Mouse (Mus musculus) embryonic facial prominence, embryonic 12.5 days (tissue): ENCODE data around the gene Meltf. TPM values are rescaled to one million over a fixed set of nuclear protein-coding genes. Genes with fewer than 3 reads are reported as not detected.

Source experiments
- ATAC-seq: fragments of 200-750 bp; cut with Nextera tagmentation; 2 replicates; pipeline ENCODE4 v1.8.0; 2017; ENCODE audit not compliant: insufficient number of reproducible peaks, insufficient read depth, low FRiP score, low TSS enrichment
- H3K27ac ChIP-seq: fragments of 300-500 bp; sonication (generic); 2 replicates; pipeline ENCODE4 v1.5.1; 2016; ENCODE audit warnings: mild to moderate bottlenecking
- H3K27me3 ChIP-seq: fragments of 300-500 bp; sonication (generic); 2 replicates; pipeline ENCODE4 v1.6.1; 2016; ENCODE audit warnings: mild to moderate bottlenecking, moderate library complexity
- H3K36me3 ChIP-seq: fragments of 300-500 bp; sonication (generic); 2 replicates; pipeline ENCODE4 v1.6.1; 2016; ENCODE audit warnings: mild to moderate bottlenecking
- H3K4me1 ChIP-seq: fragments of 300-500 bp; sonication (generic); 2 replicates; pipeline ENCODE4 v1.6.1; 2016
- H3K4me2 ChIP-seq: fragments of 300-500 bp; sonication (generic); replicated peaks from 2 replicates; pipeline ENCODE4 v1.6.1; 2016; ENCODE audit warnings: mild to moderate bottlenecking, moderate library complexity
- H3K4me3 ChIP-seq: fragments of 300-500 bp; sonication (generic); 2 replicates; pipeline ENCODE4 v1.5.1; 2016; ENCODE audit warnings: mild to moderate bottlenecking
- H3K9ac ChIP-seq: fragments of 300-500 bp; sonication (generic); 2 replicates; pipeline ENCODE4 v1.6.1; 2016; ENCODE audit warnings: mild to moderate bottlenecking, moderate library complexity
- H3K9me3 ChIP-seq: fragments of 300-500 bp; sonication (generic); 2 replicates; pipeline ENCODE4 v1.6.1; 2016; ENCODE audit warnings: mild to moderate bottlenecking, moderate library complexity
- WGBS: fragments of 180-500 bp; shearing (Covaris S2); methylation state at CpG from one replicate; pipeline ENCODE4 v1.1.7; 2016; 5-methylcytosine and 5-hydroxymethylcytosine counted together
- polyA plus RNA-seq: library from polyadenylated mRNA; unstranded; fragments of >200 nt; fragmentation: Nextera tagmentation; extraction: Ambion mirVana; gene quantifications from 2 replicates; pipeline ENCODE4 v1.2.1, GENCODE M21; 2016

The Meltf gene
- 0.28 and 0.56 TPM in 2 replicates for polyA plus RNA-seq

- H3K4me1 ChIP-seq = peaks cover 10% of the 10 kb centered on the region
- 25% methylated on average over 21 of the region's 21 CpGs for WGBS
- H3K4me2 ChIP-seq = peak within 1 kb of the TSS; percentile 39; the same call in 1 of the 2 replicates
- no peak within 1 kb of the TSS for H3K9ac ChIP-seq
- H3K9me3 ChIP-seq = no peaks in the 10 kb centered on the region
- no peaks in the 10 kb centered on the region for H3K27me3 ChIP-seq
- ATAC-seq = 0 out of 2 replicates have a peak, but pooled peaks have one; percentile 25
- H3K4me3 ChIP-seq = no peak within 1 kb of the TSS
- peaks cover 14% of the 10 kb centered on the region for H3K36me3 ChIP-seq
- H3K27ac ChIP-seq = no peak within 1 kb of the TSS
Observed at GRCm38 (mm10) chr16:31878573-31879257, at the start of gene Meltf. TSS of gene Meltf (plus strand) at chr16:31878810.

- H3K4me2 ChIP-seq = no peak overlapping the region
- ATAC-seq = no peak
- H3K4me3 ChIP-seq = no peak overlapping the region
- H3K4me1 ChIP-seq = 0 out of 2 replicates have a peak, but pooled peaks cover 4% of the 10 kb centered on the region
- no peaks in the 10 kb centered on the region for H3K27me3 ChIP-seq
- H3K36me3 ChIP-seq = 0 out of 2 replicates have a peak, but pooled peaks cover 11% of the 10 kb centered on the region
- no peaks in the 10 kb centered on the region for H3K9me3 ChIP-seq
- no peak overlapping the region for H3K9ac ChIP-seq
- H3K27ac ChIP-seq = no peak overlapping the region
- 89% methylated on average over 4 of the region's 4 CpGs for WGBS
Observed at GRCm38 (mm10) chr16:31830726-31831125, 47.9 kb upstream of the Meltf start.

- no peaks in the 10 kb centered on the region for H3K27me3 ChIP-seq
- WGBS = 91% methylated on average over 10 of the region's 10 CpGs
- peaks cover 15% of the 10 kb centered on the region for H3K36me3 ChIP-seq
- no peak overlapping the region for H3K4me3 ChIP-seq
- no peak overlapping the region for H3K4me2 ChIP-seq
- no peaks in the 10 kb centered on the region for H3K9me3 ChIP-seq
- no peak overlapping the region for H3K9ac ChIP-seq
- 0 out of 2 replicates have a peak, but pooled peaks cover 4% of the 10 kb centered on the region for H3K4me1 ChIP-seq
- no peak for ATAC-seq
- no peak overlapping the region for H3K27ac ChIP-seq
Observed at GRCm38 (mm10) chr16:31832630-31833422, 45.8 kb upstream of the Meltf start.

GRCm38 (mm10) chr16:31834011-31834584, 44.5 kb upstream of the Meltf start:
- Histone ChIP-seq H3K27ac (peak overlapping the region; percentile 19; the same call in 1 of the 2 replicates), H3K27me3 (no peaks in the 10 kb centered on the region), H3K4me3 (no peak overlapping the region), H3K9me3 (no peaks in the 10 kb centered on the region), H3K4me2 (no peak overlapping the region), H3K4me1 (0 out of 2 replicates have a peak, but pooled peaks cover 4% of the 10 kb centered on the region), H3K9ac (no peak overlapping the region), H3K36me3 (peaks cover 26% of the 10 kb centered on the region)
- WGBS = 65% methylated on average over 7 of the region's 7 CpGs
- ATAC-seq = no peak

- no peaks in the 10 kb centered on the region for H3K9me3 ChIP-seq
- 0 out of 2 replicates have a peak, but pooled peaks cover 4% of the 10 kb centered on the region for H3K4me1 ChIP-seq
- H3K27me3 ChIP-seq = no peaks in the 10 kb centered on the region
- no peak overlapping the region for H3K4me2 ChIP-seq
- peaks cover 25% of the 10 kb centered on the region for H3K36me3 ChIP-seq
- no peak overlapping the region for H3K27ac ChIP-seq
- no peak overlapping the region for H3K9ac ChIP-seq
- H3K4me3 ChIP-seq = no peak overlapping the region
- no peak for ATAC-seq
- 78% methylated on average over 2 of the region's 2 CpGs for WGBS
Observed at GRCm38 (mm10) chr16:31834662-31835318, 43.8 kb upstream of the Meltf start.

GRCm38 (mm10) chr16:31837362-31837761, 41.2 kb upstream of the Meltf start:
- no peak overlapping the region for H3K4me3 ChIP-seq
- no peak overlapping the region for H3K4me2 ChIP-seq
- H3K9me3 ChIP-seq = no peaks in the 10 kb centered on the region
- H3K36me3 ChIP-seq = peaks cover 19% of the 10 kb centered on the region
- no peaks in the 10 kb centered on the region for H3K27me3 ChIP-seq
- 0 out of 2 replicates have a peak, but pooled peaks cover 4% of the 10 kb centered on the region for H3K4me1 ChIP-seq
- H3K9ac ChIP-seq = no peak overlapping the region
- no peak for ATAC-seq
- WGBS = 89% methylated on average over 3 of the region's 3 CpGs
- no peak overlapping the region for H3K27ac ChIP-seq

- no peak for ATAC-seq
- Histone ChIP-seq H3K4me2 (no peak overlapping the region), H3K4me1 (no peaks in the 10 kb centered on the region), H3K27ac (no peak overlapping the region), H3K4me3 (no peak overlapping the region), H3K9ac (no peak overlapping the region), H3K27me3 (no peaks in the 10 kb centered on the region), H3K36me3 (0 out of 2 replicates have a peak, but pooled peaks cover 6% of the 10 kb centered on the region), H3K9me3 (no peaks in the 10 kb centered on the region)
- WGBS = 83% methylated on average over 3 of the region's 3 CpGs
Observed at GRCm38 (mm10) chr16:31844246-31844645, 34.4 kb upstream of the Meltf start.

GRCm38 (mm10) chr16:31846763-31847162, 31.8 kb upstream of the Meltf start:
- Histone ChIP-seq H3K4me1 (no peaks in the 10 kb centered on the region), H3K4me3 (no peak overlapping the region), H3K27ac (no peak overlapping the region), H3K4me2 (no peak overlapping the region), H3K9ac (no peak overlapping the region), H3K27me3 (no peaks in the 10 kb centered on the region), H3K9me3 (no peaks in the 10 kb centered on the region), H3K36me3 (peaks cover 9% of the 10 kb centered on the region; the same call in 1 of the 2 replicates)
- 80% methylated on average over 10 of the region's 10 CpGs for WGBS
- ATAC-seq = no peak

- Histone ChIP-seq H3K4me1 (no peaks in the 10 kb centered on the region), H3K36me3 (peaks cover 67% of the 10 kb centered on the region), H3K27me3 (no peaks in the 10 kb centered on the region), H3K9ac (no peak overlapping the region), H3K9me3 (peaks cover 8% of the 10 kb centered on the region; the same call in 1 of the 2 replicates), H3K27ac (no peak overlapping the region), H3K4me2 (no peak overlapping the region), H3K4me3 (no peak overlapping the region)
- ATAC-seq = no peak
- WGBS = 93% methylated on average over 5 of the region's 5 CpGs
Observed at GRCm38 (mm10) chr16:31863920-31864319, 14.7 kb upstream of the Meltf start.

- no peak for ATAC-seq
- Histone ChIP-seq H3K4me1 (no peaks in the 10 kb centered on the region), H3K27me3 (no peaks in the 10 kb centered on the region), H3K4me3 (no peak overlapping the region), H3K9me3 (peaks cover 8% of the 10 kb centered on the region; the same call in 1 of the 2 replicates), H3K9ac (no peak overlapping the region), H3K36me3 (peaks cover 64% of the 10 kb centered on the region), H3K27ac (no peak overlapping the region), H3K4me2 (no peak overlapping the region)
- 78% methylated on average over 3 of the region's 3 CpGs for WGBS
Observed at GRCm38 (mm10) chr16:31865242-31865641, 13.4 kb upstream of the Meltf start.

- Histone ChIP-seq H3K36me3 (peaks cover 62% of the 10 kb centered on the region), H3K27ac (no peak overlapping the region), H3K4me3 (no peak overlapping the region), H3K4me1 (no peaks in the 10 kb centered on the region), H3K4me2 (no peak overlapping the region), H3K9ac (no peak overlapping the region), H3K27me3 (no peaks in the 10 kb centered on the region), H3K9me3 (no peaks in the 10 kb centered on the region)
- 94% methylated on average over 3 of the region's 3 CpGs for WGBS
- no peak for ATAC-seq
Observed at GRCm38 (mm10) chr16:31866911-31867310, 11.7 kb upstream of the Meltf start.
